8 mouse cellular contexts compared by ENCODE assay signal in the genomic region with DNA sequence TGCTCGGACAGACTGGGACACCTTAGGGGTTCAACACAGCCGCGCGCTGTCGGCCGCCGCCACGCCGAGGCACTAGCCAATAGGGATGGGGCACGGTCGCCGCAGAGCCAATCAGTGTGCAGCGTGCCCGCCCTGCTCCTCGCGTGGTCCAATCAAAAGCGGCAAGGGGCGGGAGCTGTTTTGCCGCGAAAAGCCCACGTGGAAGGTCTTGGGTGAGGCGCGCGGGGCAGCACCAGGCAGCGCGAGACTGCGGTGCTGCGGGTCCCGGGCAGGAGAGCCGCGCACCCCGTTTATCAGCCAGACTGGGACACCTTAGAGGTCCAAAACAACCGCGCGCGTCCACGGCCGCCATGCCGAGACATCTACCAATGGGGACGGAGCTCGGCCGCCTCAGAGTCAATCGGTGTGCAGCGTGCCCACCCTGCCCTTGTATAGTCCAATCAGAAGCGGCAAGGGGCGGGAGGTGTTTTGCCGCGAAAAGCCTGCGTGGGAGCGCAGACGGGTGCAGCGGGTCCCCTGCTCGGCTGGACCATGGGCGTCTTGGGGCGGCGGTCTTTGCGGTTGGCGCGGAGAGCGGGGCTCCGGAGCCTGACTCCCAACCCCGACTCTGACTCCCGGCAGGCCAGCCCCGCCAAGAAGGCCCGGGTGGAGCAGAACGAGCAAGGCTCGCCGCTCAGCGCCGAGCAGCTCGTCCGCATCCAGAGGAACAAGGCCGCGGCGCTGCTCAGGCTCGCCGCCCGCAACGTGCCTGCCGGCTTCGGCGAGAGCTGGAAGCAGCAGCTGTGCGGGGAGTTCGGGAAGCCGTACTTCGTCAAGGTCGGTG. TPM values are rescaled to one million over a fixed set of nuclear protein-coding genes. Genes with fewer than 3 reads are reported as not detected.
A peak's percentile ranks its signal among the peaks of the same experiment; 100 is the strongest.
DNase-seq lines count a peak whose midpoint lies in the region; ATAC-seq and TF ChIP-seq lines count a peak whose summit lies in the region.

No protein-coding gene starts in this region.

- peak overlapping the region; percentile 25 for H3ac ChIP-seq in myocyte (ENCODE audit: control insufficient read depth, insufficient read length)

- no peaks in the 10 kb centered on the region for H3K9me3 ChIP-seq in heart, embryonic 13.5 days
- no peaks in the 10 kb centered on the region for H3K9me3 ChIP-seq in liver, embryonic 11.5 days (ENCODE audit: control insufficient read depth, low read length)

- peak overlapping the region; percentile 98 for H3K4me2 ChIP-seq in heart, embryonic 13.5 days
- H3K4me2 ChIP-seq in liver, embryonic 11.5 days, result peak overlapping the region; percentile 94
- H3K4me2 ChIP-seq in myocyte (ENCODE audit: low read depth), result peak overlapping the region; percentile 92

- peaks cover 6% of the 10 kb centered on the region for H3K4me1 ChIP-seq in brown adipose tissue, adult 24 weeks (ENCODE audit: control insufficient read depth, insufficient read depth, insufficient read length, low read length)
- peaks cover 45% of the 10 kb centered on the region for H3K4me1 ChIP-seq in heart, embryonic 13.5 days
- peaks cover 45% of the 10 kb centered on the region for H3K4me1 ChIP-seq in liver, embryonic 11.5 days (replicated peaks; ENCODE audit: control insufficient read depth, insufficient read depth, low read length)

- H3K4me3 ChIP-seq in brown adipose tissue, adult 24 weeks (ENCODE audit: insufficient read depth, low read depth, low read length), result peak overlapping the region; percentile 68
- H3K4me3 ChIP-seq in heart, embryonic 13.5 days, result peak overlapping the region; percentile 90
- H3K4me3 ChIP-seq in liver, embryonic 11.5 days (ENCODE audit: low read depth, low read length), result peak overlapping the region; percentile 79
- H3K4me3 ChIP-seq in myocyte, result peak overlapping the region; percentile 19

- peak overlapping the region; percentile 84 for H3K9ac ChIP-seq in heart, embryonic 13.5 days
- H3K9ac ChIP-seq in liver, embryonic 11.5 days (ENCODE audit: low read depth, low read length), result peak overlapping the region; percentile 72

- WGBS in heart, embryonic 13.5 days, result under 1% methylated on average over 87 of the region's 87 CpGs
- under 1% methylated on average over 87 of the region's 87 CpGs for WGBS in liver, embryonic 11.5 days

- DNase-seq in kidney, postnatal 10 days, result peak; percentile 96
- DNase-seq in liver, embryonic 11.5 days (ENCODE audit: low spot score), result peak; percentile 96
- peak; percentile 93 to 98 for DNase-seq in spleen, postnatal 4 days (ENCODE audit: low spot score in 2 of 2)

- peak; percentile 83 for ATAC-seq in CD4-positive, CD25-positive, alpha-beta regulatory T cell, adult 4 months
- peak; percentile 88 for ATAC-seq in erythroid progenitor cell, adult 5-6 weeks (replicated peaks; ENCODE audit: low FRiP score, poor library complexity, severe bottlenecking)
- ATAC-seq in heart, embryonic 13.5 days (ENCODE audit: extremely low read depth, insufficient number of reproducible peaks, low FRiP score, low TSS enrichment), result peak; percentile 89
- ATAC-seq in liver, embryonic 11.5 days (replicated peaks; ENCODE audit: low FRiP score), result peak; percentile 94

- no peaks in the 10 kb centered on the region for H3K79me2 ChIP-seq in myocyte (ENCODE audit: control insufficient read depth, insufficient read depth)

- H3K27me3 ChIP-seq in heart, embryonic 13.5 days (replicated peaks), result no peaks in the 10 kb centered on the region
- no peaks in the 10 kb centered on the region for H3K27me3 ChIP-seq in liver, embryonic 11.5 days (replicated peaks; ENCODE audit: control insufficient read depth, insufficient read depth, low read length)
- H3K27me3 ChIP-seq in myocyte (ENCODE audit: control insufficient read depth, insufficient read depth, insufficient read length), result no peaks in the 10 kb centered on the region

- H3K27ac ChIP-seq in brown adipose tissue, adult 24 weeks (replicated peaks; ENCODE audit: low read depth, low read length), result peak overlapping the region; percentile 23
- peak overlapping the region; percentile 81 for H3K27ac ChIP-seq in heart, embryonic 13.5 days (replicated peaks)
- H3K27ac ChIP-seq in liver, embryonic 11.5 days (ENCODE audit: low read depth, low read length), result peak overlapping the region; percentile 77

- peaks cover 13% of the 10 kb centered on the region; the same call in 1 of the 2 replicates for H3K36me3 ChIP-seq in heart, embryonic 13.5 days
- H3K36me3 ChIP-seq in liver, embryonic 11.5 days (ENCODE audit: control insufficient read depth, insufficient read depth, low read length), result 0 out of 2 replicates have a peak, but pooled peaks cover 6% of the 10 kb centered on the region
- H3K36me3 ChIP-seq in myocyte (ENCODE audit: control insufficient read depth, insufficient read depth), result no peaks in the 10 kb centered on the region

- no peak for TF ChIP-seq POLR2A in myocyte (IDR thresholded peaks at IDR 0.05; ENCODE audit: insufficient read length, low read depth)

TF ChIP-seq in myocyte, 11 proteins besides CTCF, POLR2A, EP300 and RAD21:
- TF ChIP-seq E2F4 (IDR thresholded peaks at IDR 0.05; ENCODE audit: insufficient read depth) (peak; percentile 70), MAX (IDR thresholded peaks at IDR 0.05; ENCODE audit: low read depth) (peak; percentile 75), MYOG (IDR thresholded peaks at IDR 0.05; ENCODE audit: control insufficient read depth in 1 of 3, insufficient read depth in 1 of 3, insufficient read length in 2 of 3, low read depth in 2 of 3) (peak in 1 of 3 experiments; percentile 23), MYOD1 (IDR thresholded peaks at IDR 0.05; ENCODE audit: control insufficient read depth in 1 of 3, insufficient read length in 2 of 3, low read depth in 2 of 3) (no peak), TCF12 (IDR thresholded peaks at IDR 0.05; ENCODE audit: insufficient read depth, poor library complexity, severe bottlenecking) (no peak)
TF ChIP-seq in myocyte: peak in this region for 3.

RNA-seq across cellular contexts. Expression of gene Ung, which starts 0.7 kb away (rescaled TPM):
- polyA plus RNA-seq in CD4-positive, CD25-positive, alpha-beta regulatory T cell, adult 4 months (2017; shearing (Covaris generic)), result 1 to 10 TPM; 3.7 to 9.2 TPM
- polyA plus RNA-seq in brown adipose tissue, adult 24 weeks (2012; ENCODE audit: insufficient read depth, insufficient read length, missing spikeins), result 4.4 and 5.2 TPM in 2 replicates
- total RNA-seq in erythroid progenitor cell, adult 5-6 weeks (2015; ENCODE audit: low replicate concordance), result 1.1 and 3.4 TPM in 2 replicates
- 1.7 and 5.5 TPM in 2 replicates for total RNA-seq in erythroid progenitor cell, adult 5-6 weeks (2017; ENCODE audit: low replicate concordance)
- 44.6 and 47.5 TPM in 2 replicates for polyA plus RNA-seq in heart, embryonic 13.5 days (2015; fragmentation: Nextera tagmentation; extraction: Ambion mirVana)
- polyA plus RNA-seq in liver, embryonic 11.5 days (2014; fragmentation: Nextera tagmentation; extraction: Ambion mirVana), result 41.8 and 47.1 TPM in 2 replicates
- 2.7 TPM for polyA plus RNA-seq in myocyte (2012; fragmentation: generic; extraction: Trizol)

RNA-seq across cellular contexts. Expression of gene Alkbh2, which starts 2.9 kb away (rescaled TPM):
- polyA plus RNA-seq in CD4-positive, CD25-positive, alpha-beta regulatory T cell, adult 4 months (2017; shearing (Covaris generic)), result 1 to 10 TPM; 3.8 to 6.6 TPM
- 4.3 and 5.6 TPM in 2 replicates for polyA plus RNA-seq in brown adipose tissue, adult 24 weeks (2012; ENCODE audit: insufficient read depth, insufficient read length, missing spikeins)
- 1.7 and 7.9 TPM in 2 replicates for total RNA-seq in erythroid progenitor cell, adult 5-6 weeks (2015; ENCODE audit: low replicate concordance)
- not detected in 2 replicates for total RNA-seq in erythroid progenitor cell, adult 5-6 weeks (2017; ENCODE audit: low replicate concordance)
- 6.4 and 9.1 TPM in 2 replicates for polyA plus RNA-seq in heart, embryonic 13.5 days (2015; fragmentation: Nextera tagmentation; extraction: Ambion mirVana)
- polyA plus RNA-seq in liver, embryonic 11.5 days (2014; fragmentation: Nextera tagmentation; extraction: Ambion mirVana), result 13.1 and 13.4 TPM in 2 replicates
- polyA plus RNA-seq in myocyte (2012; fragmentation: generic; extraction: Trizol), result 5.7 TPM

RNA-seq across cellular contexts. Expression of gene Acacb, which starts 15.4 kb away (rescaled TPM):
- under 1 TPM; 0.24 to 0.62 TPM for polyA plus RNA-seq in CD4-positive, CD25-positive, alpha-beta regulatory T cell, adult 4 months (2017; shearing (Covaris generic))
- polyA plus RNA-seq in brown adipose tissue, adult 24 weeks (2012; ENCODE audit: insufficient read depth, insufficient read length, missing spikeins), result 235 and 250 TPM in 2 replicates
- total RNA-seq in erythroid progenitor cell, adult 5-6 weeks (2015; ENCODE audit: low replicate concordance), result 1.3 TPM in 1 of 2 replicates, not detected in the other
- not detected in 2 replicates for total RNA-seq in erythroid progenitor cell, adult 5-6 weeks (2017; ENCODE audit: low replicate concordance)
- 8.9 and 9.5 TPM in 2 replicates for polyA plus RNA-seq in heart, embryonic 13.5 days (2015; fragmentation: Nextera tagmentation; extraction: Ambion mirVana)
- polyA plus RNA-seq in liver, embryonic 11.5 days (2014; fragmentation: Nextera tagmentation; extraction: Ambion mirVana), result 0.86 and 1.2 TPM in 2 replicates
- 0.84 TPM for polyA plus RNA-seq in myocyte (2012; fragmentation: generic; extraction: Trizol)

RNA-seq across cellular contexts. Expression of gene Svop, which starts 39.5 kb away (rescaled TPM):
- not detected for polyA plus RNA-seq in CD4-positive, CD25-positive, alpha-beta regulatory T cell, adult 4 months (2017; shearing (Covaris generic))
- polyA plus RNA-seq in brown adipose tissue, adult 24 weeks (2012; ENCODE audit: insufficient read depth, insufficient read length, missing spikeins), result not detected in 2 replicates
- total RNA-seq in erythroid progenitor cell, adult 5-6 weeks (2015; ENCODE audit: low replicate concordance), result not detected in 2 replicates
- 0.13 TPM in 1 of 2 replicates, not detected in the other for total RNA-seq in erythroid progenitor cell, adult 5-6 weeks (2017; ENCODE audit: low replicate concordance)
- polyA plus RNA-seq in heart, embryonic 13.5 days (2015; fragmentation: Nextera tagmentation; extraction: Ambion mirVana), result 0.15 and 0.36 TPM in 2 replicates
- not detected in 2 replicates for polyA plus RNA-seq in liver, embryonic 11.5 days (2014; fragmentation: Nextera tagmentation; extraction: Ambion mirVana)
- polyA plus RNA-seq in myocyte (2012; fragmentation: generic; extraction: Trizol), result 0.05 TPM

Comparison
In these comparisons a context has a peak if more than half of its experiments do, and no peak if none do; other contexts are left out.
1. Peak in every context shown above with its lines: DNase-seq, ATAC-seq, H3K4me3 ChIP-seq and H3K27ac ChIP-seq.
2. H3K27ac ChIP-seq: peak in every context shown above with its lines; median percentile 81 in heart, embryonic 13.5 days; 77 in liver, embryonic 11.5 days; 23 in brown adipose tissue, adult 24 weeks.
3. H3K4me3 ChIP-seq: peak in every context shown above with its lines; median percentile 90 in heart, embryonic 13.5 days; 79 in liver, embryonic 11.5 days; 68 in brown adipose tissue, adult 24 weeks; 19 in myocyte.
4. RNA of gene Acacb, which starts 15.4 kb away (polyA plus RNA-seq): 235 to 250 TPM in brown adipose tissue, adult 24 weeks; 8.9 to 9.5 TPM in heart, embryonic 13.5 days, 0.86 to 1.2 TPM in liver, embryonic 11.5 days, 0.84 TPM in myocyte (single experiment) and 0.24 to 0.62 TPM in CD4-positive, CD25-positive, alpha-beta regulatory T cell, adult 4 months; every median in the first group is over 10 times any median in the second.